Mouse (Mus musculus): ENCODE measurements around the gene Fads2. TPM values are rescaled to one million over a fixed set of nuclear protein-coding genes. Genes with fewer than 3 reads are reported as not detected.

Fads2 gene
- polyA plus RNA-seq, 1 experiment from 2014 or later, result 71.4 TPM

- Histone ChIP-seq H3K4me2 (ENCODE audit: low read length) (peak overlapping the region; percentile 32), H3K4me1 (replicated peaks; ENCODE audit: control insufficient read depth, insufficient read depth, low read length) (peaks cover 57% of the 10 kb centered on the region), H3K9ac (ENCODE audit: low read length) (no peak overlapping the region), H3K4me3 (ENCODE audit: low read depth, low read length) (no peak overlapping the region), H3K27me3 (replicated peaks; ENCODE audit: control insufficient read depth, insufficient read depth, low read length) (no peaks in the 10 kb centered on the region), H3K36me3 (ENCODE audit: control insufficient read depth, insufficient read depth, low read length) (no peaks in the 10 kb centered on the region), H3K27ac (ENCODE audit: low read depth) (0 out of 2 replicates have a peak overlapping the region, but pooled peaks have one; percentile 17), H3K9me3 (ENCODE audit: control insufficient read depth, low read length) (no peaks in the 10 kb centered on the region)
- 59% methylated on average over 13 of the region's 13 CpGs for WGBS
- ATAC-seq (replicated peaks; ENCODE audit: low FRiP score, low TSS enrichment, low read depth) (0 out of 2 replicates have a peak, but pooled peaks have one; percentile 24), DNase-seq (ENCODE audit: low spot score) (no peak)
These were observed 86.7 kb downstream of the Fads2 start for GRCm38 (mm10) chr19:10014824-10015223.

GRCm38 (mm10) chr19:10013913-10014312 lies 87.6 kb downstream of the Fads2 start:
- Histone ChIP-seq H3K4me2 (ENCODE audit: low read length) (no peak overlapping the region), H3K27me3 (replicated peaks; ENCODE audit: control insufficient read depth, insufficient read depth, low read length) (no peaks in the 10 kb centered on the region), H3K9ac (ENCODE audit: low read length) (no peak overlapping the region), H3K4me3 (ENCODE audit: low read depth, low read length) (no peak overlapping the region), H3K9me3 (ENCODE audit: control insufficient read depth, low read length) (no peaks in the 10 kb centered on the region), H3K27ac (ENCODE audit: low read depth) (peak overlapping the region; percentile 91), H3K36me3 (ENCODE audit: control insufficient read depth, insufficient read depth, low read length) (no peaks in the 10 kb centered on the region), H3K4me1 (replicated peaks; ENCODE audit: control insufficient read depth, insufficient read depth, low read length) (peaks cover 48% of the 10 kb centered on the region)
- DNase-seq (ENCODE audit: low spot score) (no peak), ATAC-seq (replicated peaks; ENCODE audit: low FRiP score, low TSS enrichment, low read depth) (no peak)
- 16% methylated on average over 5 of the region's 5 CpGs for WGBS

GRCm38 (mm10) chr19:10013348-10013747 lies 88.2 kb downstream of the Fads2 start:
- H3K9ac ChIP-seq (ENCODE audit: low read length), result no peak overlapping the region
- DNase-seq (ENCODE audit: low spot score) (no peak), ATAC-seq (replicated peaks; ENCODE audit: low FRiP score, low TSS enrichment, low read depth) (no peak)
- H3K9me3 ChIP-seq (ENCODE audit: control insufficient read depth, low read length), result no peaks in the 10 kb centered on the region
- no peak overlapping the region for H3K4me3 ChIP-seq (ENCODE audit: low read depth, low read length)
- no peaks in the 10 kb centered on the region for H3K27me3 ChIP-seq (replicated peaks; ENCODE audit: control insufficient read depth, insufficient read depth, low read length)
- 17% methylated on average over 3 of the region's 3 CpGs for WGBS
- H3K36me3 ChIP-seq (ENCODE audit: control insufficient read depth, insufficient read depth, low read length), result no peaks in the 10 kb centered on the region
- H3K4me1 ChIP-seq (replicated peaks; ENCODE audit: control insufficient read depth, insufficient read depth, low read length), result peaks cover 43% of the 10 kb centered on the region
- peak overlapping the region; percentile 91 for H3K27ac ChIP-seq (ENCODE audit: low read depth)
- H3K4me2 ChIP-seq (ENCODE audit: low read length), result 0 out of 2 replicates have a peak overlapping the region, but pooled peaks have one; percentile 0

GRCm38 (mm10) chr19:10012827-10013278 lies 88.7 kb downstream of the Fads2 start:
- peak overlapping the region; percentile 91 for H3K27ac ChIP-seq (ENCODE audit: low read depth)
- ATAC-seq (replicated peaks; ENCODE audit: low FRiP score, low TSS enrichment, low read depth), result peak; percentile 58
- no peaks in the 10 kb centered on the region for H3K27me3 ChIP-seq (replicated peaks; ENCODE audit: control insufficient read depth, insufficient read depth, low read length)
- 0 out of 2 replicates have a peak overlapping the region, but pooled peaks have one; percentile 0 for H3K4me2 ChIP-seq (ENCODE audit: low read length)
- WGBS, result 12% methylated on average over 6 of the region's 6 CpGs
- H3K4me1 ChIP-seq (replicated peaks; ENCODE audit: control insufficient read depth, insufficient read depth, low read length), result peaks cover 42% of the 10 kb centered on the region
- peak; percentile 74 for DNase-seq (ENCODE audit: low spot score)
- no peaks in the 10 kb centered on the region for H3K36me3 ChIP-seq (ENCODE audit: control insufficient read depth, insufficient read depth, low read length)
- 0 out of 2 replicates have a peak overlapping the region, but pooled peaks have one; percentile 22 for H3K9ac ChIP-seq (ENCODE audit: low read length)
- no peak overlapping the region for H3K4me3 ChIP-seq (ENCODE audit: low read depth, low read length)
- H3K9me3 ChIP-seq (ENCODE audit: control insufficient read depth, low read length), result no peaks in the 10 kb centered on the region

Other genes starting within 250 kb of the Fads2 start
- gene Incenp, start 202.2 kb downstream of the Fads2 start, polyA plus RNA-seq (2014; fragmentation: Nextera tagmentation; extraction: Ambion mirVana), result 84.8 and 85.3 TPM in 2 replicates
- 1,450 and 1,529 TPM in 2 replicates for gene Fth1, start 121.1 kb downstream of the Fads2 start, polyA plus RNA-seq (2014; fragmentation: Nextera tagmentation; extraction: Ambion mirVana)
- 0.55 and 0.64 TPM in 2 replicates for gene Best1, start 100.1 kb downstream of the Fads2 start, polyA plus RNA-seq (2014; fragmentation: Nextera tagmentation; extraction: Ambion mirVana)
- gene Rab3il1, start 100.1 kb downstream of the Fads2 start, polyA plus RNA-seq (2014; fragmentation: Nextera tagmentation; extraction: Ambion mirVana), result 30.0 and 32.7 TPM in 2 replicates
- gene Fads3, start 60.2 kb downstream of the Fads2 start, polyA plus RNA-seq (2014; fragmentation: Nextera tagmentation; extraction: Ambion mirVana), result 8.4 and 11.5 TPM in 2 replicates
- gene Fads1, start 81.1 kb upstream of the Fads2 start, polyA plus RNA-seq (2014; fragmentation: Nextera tagmentation; extraction: Ambion mirVana), result 134 and 142 TPM in 2 replicates
- gene Tmem258, start 102.3 kb upstream of the Fads2 start, polyA plus RNA-seq (2014; fragmentation: Nextera tagmentation; extraction: Ambion mirVana), result 462 and 499 TPM in 2 replicates
- gene Fen1, start 102.4 kb upstream of the Fads2 start, polyA plus RNA-seq (2014; fragmentation: Nextera tagmentation; extraction: Ambion mirVana), result 93.8 and 95.6 TPM in 2 replicates
- gene Myrf, start 139.0 kb upstream of the Fads2 start, polyA plus RNA-seq (2014; fragmentation: Nextera tagmentation; extraction: Ambion mirVana), result 26.0 and 26.3 TPM in 2 replicates
- gene Dagla, start 203.1 kb upstream of the Fads2 start, polyA plus RNA-seq (2014; fragmentation: Nextera tagmentation; extraction: Ambion mirVana), result 4.2 and 4.7 TPM in 2 replicates